Mouse (Mus musculus) heart, embryonic 15.5 days (tissue): ENCODE measurements around the gene Olfr344. TPM values are rescaled to one million over a fixed set of nuclear protein-coding genes. Genes with fewer than 3 reads are reported as not detected.

Source experiments
- ATAC-seq: fragments of 200-750 bp; cut with Nextera tagmentation; replicated peaks from 2 replicates; pipeline ENCODE4 v1.8.0; 2017; ENCODE audit warnings: low read depth, moderate TSS enrichment; ENCODE audit not compliant: insufficient number of reproducible peaks, insufficient read depth, low FRiP score
- H3K27ac ChIP-seq: fragments of 300-500 bp; sonication (generic); 2 replicates; pipeline ENCODE4 v1.5.1; 2015; ENCODE audit warnings: mild to moderate bottlenecking, inconsistent platforms
- H3K27me3 ChIP-seq: fragments of 300-500 bp; sonication (generic); 2 replicates; pipeline ENCODE4 v1.6.1; 2015; ENCODE audit warnings: inconsistent platforms
- H3K36me3 ChIP-seq: fragments of 300-500 bp; sonication (generic); 2 replicates; pipeline ENCODE4 v1.6.1; 2015; ENCODE audit warnings: mild to moderate bottlenecking, inconsistent platforms
- H3K4me1 ChIP-seq: fragments of 300-500 bp; sonication (generic); replicated peaks from 2 replicates; pipeline ENCODE4 v1.6.1; 2015; ENCODE audit warnings: inconsistent platforms
- H3K4me2 ChIP-seq: fragments of 300-500 bp; sonication (generic); 2 replicates; pipeline ENCODE4 v1.6.1; 2015; ENCODE audit warnings: inconsistent platforms, mild to moderate bottlenecking, moderate library complexity
- H3K4me3 ChIP-seq: fragments of 300-500 bp; sonication (generic); 2 replicates; pipeline ENCODE4 v1.5.1; 2015; ENCODE audit warnings: mild to moderate bottlenecking, inconsistent platforms
- H3K9ac ChIP-seq: fragments of 300-500 bp; sonication (generic); 2 replicates; pipeline ENCODE4 v1.6.1; 2015; ENCODE audit warnings: mild to moderate bottlenecking, inconsistent platforms
- H3K9me3 ChIP-seq: fragments of 300-500 bp; sonication (generic); replicated peaks from 2 replicates; pipeline ENCODE4 v1.6.1; 2016; ENCODE audit warnings: inconsistent platforms
- WGBS: fragments of 180-500 bp; shearing (Covaris S2); methylation state at CpG from one replicate; pipeline ENCODE4 v1.1.7; 2015; ENCODE audit warnings: mixed read lengths; 5-methylcytosine and 5-hydroxymethylcytosine counted together
- polyA plus RNA-seq: library from polyadenylated mRNA; unstranded; fragments of >200 nt; fragmentation: Nextera tagmentation; extraction: Ambion mirVana; gene quantifications from 2 replicates; pipeline ENCODE4 v1.2.1, GENCODE M21; 2015

The Olfr344 gene
- polyA plus RNA-seq: not detected in 2 replicates

- WGBS: 61% methylated on average over 1 of the region's 1 CpGs
- H3K27ac ChIP-seq: no peak within 1 kb of the TSS
- ATAC-seq: no peak
- no peak within 1 kb of the TSS for H3K4me3 ChIP-seq
- H3K36me3 ChIP-seq: no peaks in the 10 kb centered on the region
- H3K9ac ChIP-seq: no peak within 1 kb of the TSS
- no peaks in the 10 kb centered on the region for H3K9me3 ChIP-seq
- no peaks in the 10 kb centered on the region for H3K27me3 ChIP-seq
- no peaks in the 10 kb centered on the region for H3K4me1 ChIP-seq
- H3K4me2 ChIP-seq: no peak within 1 kb of the TSS
These were observed at the start of gene Olfr344 for GRCm38 (mm10) chr2:36566362-36566761. Gene Olfr344, plus strand, starts transcription at chr2:36566662.

GRCm38 (mm10) chr2:36524698-36525097 lies 41.8 kb upstream of the Olfr344 start, which contains the start of gene Olfr342:
Gene Olfr342, plus strand, starts transcription at chr2:36524998.
- Histone ChIP-seq H3K9me3 (no peaks in the 10 kb centered on the region), H3K4me3 (no peak within 1 kb of the TSS), H3K36me3 (no peaks in the 10 kb centered on the region), H3K4me1 (no peaks in the 10 kb centered on the region), H3K27ac (no peak within 1 kb of the TSS), H3K9ac (no peak within 1 kb of the TSS), H3K4me2 (no peak within 1 kb of the TSS), H3K27me3 (no peaks in the 10 kb centered on the region)
- ATAC-seq: no peak
- WGBS: 54% methylated on average over 3 of the region's 3 CpGs

GRCm38 (mm10) chr2:36565156-36565555 lies 1.3 kb upstream of the Olfr344 start:
- Histone ChIP-seq H3K4me1 (no peaks in the 10 kb centered on the region), H3K9me3 (no peaks in the 10 kb centered on the region), H3K27me3 (no peaks in the 10 kb centered on the region), H3K9ac (no peak overlapping the region), H3K27ac (no peak overlapping the region), H3K4me2 (no peak overlapping the region), H3K36me3 (no peaks in the 10 kb centered on the region), H3K4me3 (no peak overlapping the region)
- ATAC-seq: no peak

GRCm38 (mm10) chr2:36567022-36567421 lies 560 bp downstream of the Olfr344 start:
- H3K4me2 ChIP-seq: no peak overlapping the region
- H3K36me3 ChIP-seq: no peaks in the 10 kb centered on the region
- ATAC-seq: no peak
- H3K4me1 ChIP-seq: no peaks in the 10 kb centered on the region
- H3K27ac ChIP-seq: no peak overlapping the region
- no peak overlapping the region for H3K9ac ChIP-seq
- H3K4me3 ChIP-seq: no peak overlapping the region
- no peaks in the 10 kb centered on the region for H3K9me3 ChIP-seq
- H3K27me3 ChIP-seq: no peaks in the 10 kb centered on the region

GRCm38 (mm10) chr2:36567845-36568244 lies 1.4 kb downstream of the Olfr344 start:
- H3K27me3 ChIP-seq: no peaks in the 10 kb centered on the region
- H3K27ac ChIP-seq: no peak overlapping the region
- H3K9ac ChIP-seq: no peak overlapping the region
- no peaks in the 10 kb centered on the region for H3K4me1 ChIP-seq
- 87% methylated on average over 3 of the region's 3 CpGs for WGBS
- H3K36me3 ChIP-seq: no peaks in the 10 kb centered on the region
- ATAC-seq: no peak
- H3K4me3 ChIP-seq: no peak overlapping the region
- no peak overlapping the region for H3K4me2 ChIP-seq
- H3K9me3 ChIP-seq: no peaks in the 10 kb centered on the region

Other genes with a start within 250 kb of the Olfr344 start
- gene Olfr338, start 193.1 kb upstream of the Olfr344 start, polyA plus RNA-seq: 0.03 TPM in 1 of 2 replicates, not detected in the other
- gene Olfr339, start 147.7 kb upstream of the Olfr344 start, polyA plus RNA-seq: not detected in 2 replicates
- not detected in 2 replicates for gene Olfr340, start 114.1 kb upstream of the Olfr344 start, polyA plus RNA-seq
- not detected in 2 replicates for gene Olfr341, start 84.2 kb upstream of the Olfr344 start, polyA plus RNA-seq
- not detected in 2 replicates for gene Olfr342, start 41.7 kb upstream of the Olfr344 start, polyA plus RNA-seq
- not detected in 2 replicates for gene Olfr345, start 73.4 kb downstream of the Olfr344 start, polyA plus RNA-seq
- not detected in 2 replicates for gene Olfr346, start 119.1 kb downstream of the Olfr344 start, polyA plus RNA-seq
- gene Olfr347, start 165.2 kb downstream of the Olfr344 start, polyA plus RNA-seq: not detected in 2 replicates
- gene Olfr348, start 217.6 kb downstream of the Olfr344 start, polyA plus RNA-seq: not detected in 2 replicates
- not detected in 2 replicates for gene Olfr50, start 223.9 kb downstream of the Olfr344 start, polyA plus RNA-seq